Mouse (Mus musculus) heart, embryonic 15.5 days (tissue): ENCODE measurements around the gene Olfr873. TPM values are rescaled to one million over a fixed set of nuclear protein-coding genes. Genes with fewer than 3 reads are reported as not detected.
"Not testable (repeated sequence)": the region's sequence is repeated elsewhere in the genome, so short reads cannot be mapped to it uniquely, and the experiment has no call there.

Source experiments
- ATAC-seq: fragments of 200-750 bp; cut with Nextera tagmentation; replicated peaks from 2 replicates; pipeline ENCODE4 v1.8.0; 2017; ENCODE audit warnings: low read depth, moderate TSS enrichment; ENCODE audit not compliant: insufficient number of reproducible peaks, insufficient read depth, low FRiP score
- H3K27ac ChIP-seq: fragments of 300-500 bp; sonication (generic); 2 replicates; pipeline ENCODE4 v1.5.1; 2015; ENCODE audit warnings: mild to moderate bottlenecking, inconsistent platforms
- H3K27me3 ChIP-seq: fragments of 300-500 bp; sonication (generic); 2 replicates; pipeline ENCODE4 v1.6.1; 2015; ENCODE audit warnings: inconsistent platforms
- H3K36me3 ChIP-seq: fragments of 300-500 bp; sonication (generic); 2 replicates; pipeline ENCODE4 v1.6.1; 2015; ENCODE audit warnings: mild to moderate bottlenecking, inconsistent platforms
- H3K4me1 ChIP-seq: fragments of 300-500 bp; sonication (generic); replicated peaks from 2 replicates; pipeline ENCODE4 v1.6.1; 2015; ENCODE audit warnings: inconsistent platforms
- H3K4me2 ChIP-seq: fragments of 300-500 bp; sonication (generic); 2 replicates; pipeline ENCODE4 v1.6.1; 2015; ENCODE audit warnings: inconsistent platforms, mild to moderate bottlenecking, moderate library complexity
- H3K4me3 ChIP-seq: fragments of 300-500 bp; sonication (generic); 2 replicates; pipeline ENCODE4 v1.5.1; 2015; ENCODE audit warnings: mild to moderate bottlenecking, inconsistent platforms
- H3K9ac ChIP-seq: fragments of 300-500 bp; sonication (generic); 2 replicates; pipeline ENCODE4 v1.6.1; 2015; ENCODE audit warnings: mild to moderate bottlenecking, inconsistent platforms
- H3K9me3 ChIP-seq: fragments of 300-500 bp; sonication (generic); replicated peaks from 2 replicates; pipeline ENCODE4 v1.6.1; 2016; ENCODE audit warnings: inconsistent platforms
- WGBS: fragments of 180-500 bp; shearing (Covaris S2); methylation state at CpG from one replicate; pipeline ENCODE4 v1.1.7; 2015; ENCODE audit warnings: mixed read lengths; 5-methylcytosine and 5-hydroxymethylcytosine counted together
- polyA plus RNA-seq: library from polyadenylated mRNA; unstranded; fragments of >200 nt; fragmentation: Nextera tagmentation; extraction: Ambion mirVana; gene quantifications from 2 replicates; pipeline ENCODE4 v1.2.1, GENCODE M21; 2015

The Olfr873 gene
- polyA plus RNA-seq, result not detected in 2 replicates

- H3K4me2 ChIP-seq, result no peak within 1 kb of the TSS
- H3K36me3 ChIP-seq, result no peaks in the 10 kb centered on the region
- no peak within 1 kb of the TSS for H3K27ac ChIP-seq
- no peaks in the 10 kb centered on the region for H3K9me3 ChIP-seq
- no peaks in the 10 kb centered on the region for H3K4me1 ChIP-seq
- 78% methylated on average over 1 of the region's 1 CpGs for WGBS
- no peak within 1 kb of the TSS for H3K4me3 ChIP-seq
- ATAC-seq, result no peak
- no peaks in the 10 kb centered on the region for H3K27me3 ChIP-seq
- no peak within 1 kb of the TSS for H3K9ac ChIP-seq
Measured at GRCm38 (mm10) chr9:20298232-20298631, at the start of gene Olfr873. Olfr873 (plus strand) TSS chr9:20298532.

GRCm38 (mm10) chr9:20282051-20282450, 16.3 kb upstream of the Olfr873 start, which contains the start of gene Olfr39:
Olfr39 (plus strand) TSS chr9:20282351.
- no peak for ATAC-seq
- WGBS, result 70% methylated on average over 1 of the region's 1 CpGs
- Histone ChIP-seq H3K36me3 (no peaks in the 10 kb centered on the region), H3K4me3 (no peak within 1 kb of the TSS), H3K27me3 (no peaks in the 10 kb centered on the region), H3K27ac (no peak within 1 kb of the TSS), H3K9me3 (no peaks in the 10 kb centered on the region), H3K9ac (no peak within 1 kb of the TSS), H3K4me1 (no peaks in the 10 kb centered on the region), H3K4me2 (no peak within 1 kb of the TSS)

GRCm38 (mm10) chr9:20295562-20295961, 2.8 kb upstream of the Olfr873 start:
- H3K9me3 ChIP-seq, ATAC-seq, H3K27ac ChIP-seq, H3K4me3 ChIP-seq, H3K4me1 ChIP-seq, H3K36me3 ChIP-seq, H3K4me2 ChIP-seq, H3K9ac ChIP-seq, H3K27me3 ChIP-seq: not testable (repeated sequence)
- WGBS, result 65% methylated on average over 5 of the region's 5 CpGs

GRCm38 (mm10) chr9:20335994-20336393, 37.7 kb downstream of the Olfr873 start, which contains the start of gene Olfr18:
Olfr18 (minus strand) TSS chr9:20336094.
- Histone ChIP-seq H3K27me3 (no peaks in the 10 kb centered on the region), H3K4me3 (no peak within 1 kb of the TSS), H3K36me3 (no peaks in the 10 kb centered on the region), H3K4me2 (no peak within 1 kb of the TSS), H3K9me3 (no peaks in the 10 kb centered on the region), H3K4me1 (no peaks in the 10 kb centered on the region), H3K9ac (no peak within 1 kb of the TSS), H3K27ac (no peak within 1 kb of the TSS)
- ATAC-seq, result no peak

GRCm38 (mm10) chr9:20348501-20348900, 50.2 kb downstream of the Olfr873 start:
- peaks cover 29% of the 10 kb centered on the region for H3K36me3 ChIP-seq
- whole genome bisulfite sequencing, result 76% methylated on average over 4 of the region's 4 CpGs
- H3K9me3 ChIP-seq, result 0 out of 2 replicates have a peak, but pooled peaks cover 4% of the 10 kb centered on the region
- no peak overlapping the region for H3K4me3 ChIP-seq
- no peaks in the 10 kb centered on the region for H3K4me1 ChIP-seq
- no peak overlapping the region for H3K9ac ChIP-seq
- no peak overlapping the region for H3K27ac ChIP-seq
- ATAC-seq, result no peak
- H3K4me2 ChIP-seq, result no peak overlapping the region
- H3K27me3 ChIP-seq, result no peaks in the 10 kb centered on the region

Other genes with a start within 250 kb of the Olfr873 start
- not detected in 2 replicates for gene Olfr867, start 241.0 kb upstream of the Olfr873 start, polyA plus RNA-seq
- not detected in 2 replicates for gene Olfr868, start 199.9 kb upstream of the Olfr873 start, polyA plus RNA-seq
- gene Olfr869, start 169.5 kb upstream of the Olfr873 start, polyA plus RNA-seq, result not detected in 2 replicates
- not detected in 2 replicates for gene Olfr870, start 124.5 kb upstream of the Olfr873 start, polyA plus RNA-seq
- not detected in 2 replicates for gene Olfr871, start 86.3 kb upstream of the Olfr873 start, polyA plus RNA-seq
- not detected in 2 replicates for gene Olfr872, start 61.4 kb upstream of the Olfr873 start, polyA plus RNA-seq
- gene Olfr39, start 16.2 kb upstream of the Olfr873 start, polyA plus RNA-seq, result not detected in 2 replicates
- gene Olfr18, start 37.6 kb downstream of the Olfr873 start, polyA plus RNA-seq, result 0.08 TPM in 1 of 2 replicates, not detected in the other
- gene Zfp560, start 86.6 kb downstream of the Olfr873 start, polyA plus RNA-seq, result 23.7 and 30.8 TPM in 2 replicates
- 7.8 and 10.1 TPM in 2 replicates for gene Zfp26, start 161.6 kb downstream of the Olfr873 start, polyA plus RNA-seq
- gene Zfp426, start 194.2 kb downstream of the Olfr873 start, polyA plus RNA-seq, result 9.9 and 12.6 TPM in 2 replicates
- gene Zfp266, start 222.9 kb downstream of the Olfr873 start, polyA plus RNA-seq, result 42.6 and 46.3 TPM in 2 replicates